Mouse (Mus musculus) MEL (cell line): ENCODE results near the gene Olfr630. TPM values are rescaled to one million over a fixed set of nuclear protein-coding genes. Genes with fewer than 3 reads are reported as not detected.

Experiments
- DNase-seq: peaks from one replicate; pipeline ENCODE4 v3.0.0; 2011; ENCODE audit warnings: low read depth, low spot score
- H3K27ac ChIP-seq: 2 replicates; pipeline ENCODE4 v1.5.1; 2012; ENCODE audit warnings: low read depth, mild to moderate bottlenecking, control low read depth, low read length, moderate library complexity; ENCODE audit not compliant: control insufficient read depth
- H3K27me3 ChIP-seq, 2 experiments: fragments of 150-350 bp in 1 of 2; sonication (generic) in 1 of 2; 2 replicates each; pipeline ENCODE4 v1.6.1; 2012; ENCODE audit warnings: low read length in 2 of 2, mild to moderate bottlenecking in 2 of 2, improper control_type of control experiment in 1 of 2, moderate library complexity in 1 of 2; ENCODE audit not compliant: insufficient read depth in 2 of 2, control insufficient read depth in 1 of 2
- H3K36me3 ChIP-seq, 2 experiments: 2 replicates each; pipeline ENCODE4 v1.6.1; 2012 to 2014; ENCODE audit warnings: low read length in 2 of 2, improper control_type of control experiment in 1 of 2, inconsistent platforms in 1 of 2, mild to moderate bottlenecking in 1 of 2; ENCODE audit not compliant: insufficient read depth in 2 of 2, control insufficient read depth in 1 of 2
- H3K4me1 ChIP-seq, 2 experiments: fragments of 150-350 bp in 1 of 2; sonication (generic) in 1 of 2; 2 replicates each; pipeline ENCODE4 v1.6.1; 2012; ENCODE audit warnings: low read length in 2 of 2, improper control_type of control experiment in 1 of 2, mild to moderate bottlenecking in 1 of 2; ENCODE audit not compliant: insufficient read depth in 2 of 2, control insufficient read depth in 1 of 2
- H3K4me3 ChIP-seq, 2 experiments: fragments of 150-350 bp in 1 of 2; sonication (generic) in 1 of 2; 2 replicates each; pipeline ENCODE4 v1.5.1; 2012; ENCODE audit warnings: low read depth in 2 of 2, low read length in 2 of 2, mild to moderate bottlenecking in 2 of 2, moderate library complexity in 2 of 2, control low read depth in 1 of 2, improper control_type of control experiment in 1 of 2; ENCODE audit not compliant: control insufficient read depth in 1 of 2, insufficient read depth in 1 of 2
- H3K79me2 ChIP-seq: 2 replicates; pipeline ENCODE4 v1.6.1; 2012; ENCODE audit warnings: mild to moderate bottlenecking, low read length, moderate library complexity; ENCODE audit not compliant: control insufficient read depth, poor library complexity, insufficient read depth
- H3K9ac ChIP-seq: 2 replicates; pipeline ENCODE4 v1.6.1; 2012; ENCODE audit warnings: low read depth, mild to moderate bottlenecking, control low read depth, low read length, moderate library complexity; ENCODE audit not compliant: control insufficient read depth, poor library complexity, severe bottlenecking
- H3K9me3 ChIP-seq: fragments of 150-350 bp; sonication (generic); replicated peaks from 2 replicates; pipeline ENCODE4 v1.6.1; 2012; ENCODE audit warnings: mild to moderate bottlenecking, low read length, improper control_type of control experiment, moderate library complexity; ENCODE audit not compliant: insufficient read depth
- BHLHE40 ChIP-seq: IDR thresholded peaks from 2 replicates; pipeline ENCODE4 v1.6.1; 2012; ENCODE audit warnings: low read depth, mild to moderate bottlenecking, inconsistent platforms, low read length, improper control_type of control experiment, borderline replicate concordance
- CHD2 ChIP-seq: IDR thresholded peaks from 2 replicates; pipeline ENCODE4 v1.6.1; 2011; ENCODE audit warnings: low read length, improper control_type of control experiment
- EP300 ChIP-seq, 2 experiments: IDR thresholded peaks; 2 replicates each; pipeline ENCODE4 v1.6.1; 2011; ENCODE audit warnings: improper control_type of control experiment in 2 of 2, low read length in 2 of 2, low read depth in 1 of 2, mild to moderate bottlenecking in 1 of 2
- ETS1 ChIP-seq: IDR thresholded peaks from 2 replicates; pipeline ENCODE4 v1.6.1; 2012; ENCODE audit warnings: low read depth, mild to moderate bottlenecking, inconsistent platforms, low read length, improper control_type of control experiment, moderate library complexity
- GATA1 ChIP-seq: IDR thresholded peaks from 2 replicates; pipeline ENCODE4 v1.6.1; 2011; ENCODE audit warnings: low read depth, low read length, improper control_type of control experiment
- JUND ChIP-seq: IDR thresholded peaks from 2 replicates; pipeline ENCODE4 v1.6.1; 2011; ENCODE audit warnings: low read depth, mild to moderate bottlenecking, improper control_type of control experiment, low read length
- MAZ ChIP-seq: IDR thresholded peaks from 2 replicates; pipeline ENCODE4 v1.6.1; 2012; ENCODE audit warnings: low read depth, mild to moderate bottlenecking, inconsistent platforms, low read length, improper control_type of control experiment
- MEF2A ChIP-seq: IDR thresholded peaks from 2 replicates; pipeline ENCODE4 v1.6.1; 2014; ENCODE audit warnings: low read depth, mild to moderate bottlenecking, inconsistent platforms, low read length, improper control_type of control experiment; ENCODE audit not compliant: poor library complexity, insufficient replicate concordance, severe bottlenecking; ENCODE audit errors: extremely low read depth
- MXI1 ChIP-seq: IDR thresholded peaks from 2 replicates; pipeline ENCODE4 v1.6.1; 2011; ENCODE audit warnings: mild to moderate bottlenecking, low read depth, low read length, improper control_type of control experiment
- MYB ChIP-seq: IDR thresholded peaks from 2 replicates; pipeline ENCODE4 v1.6.1; 2011; ENCODE audit warnings: mild to moderate bottlenecking, low read depth, low read length, improper control_type of control experiment
- MYC ChIP-seq: IDR thresholded peaks from 2 replicates; pipeline ENCODE4 v1.6.1; 2011; ENCODE audit warnings: low read depth, mild to moderate bottlenecking, low read length, improper control_type of control experiment, moderate library complexity
- NRF1 ChIP-seq: IDR thresholded peaks from 2 replicates; pipeline ENCODE4 v1.6.1; 2014; ENCODE audit warnings: low read depth, mild to moderate bottlenecking, inconsistent platforms, low read length, improper control_type of control experiment, moderate library complexity; ENCODE audit not compliant: poor library complexity, insufficient read depth, severe bottlenecking
- POLR2AphosphoS5 ChIP-seq: IDR thresholded peaks from 2 replicates; pipeline ENCODE4 v1.6.1; 2012; ENCODE audit warnings: low read depth, borderline replicate concordance, mild to moderate bottlenecking, inconsistent platforms, low read length, moderate library complexity, mixed read lengths
- RAD21 ChIP-seq: IDR thresholded peaks from 2 replicates; pipeline ENCODE4 v1.6.1; 2011; ENCODE audit warnings: mild to moderate bottlenecking, low read depth, low read length, improper control_type of control experiment
- RCOR1 ChIP-seq: IDR thresholded peaks from 2 replicates; pipeline ENCODE4 v1.6.1; 2012; ENCODE audit warnings: low read depth, mild to moderate bottlenecking, inconsistent platforms, low read length, improper control_type of control experiment
- SMC3 ChIP-seq: IDR thresholded peaks from 2 replicates; pipeline ENCODE4 v1.6.1; 2011; ENCODE audit warnings: low read depth, low read length, improper control_type of control experiment
- TBP ChIP-seq: IDR thresholded peaks from 2 replicates; pipeline ENCODE4 v1.8.0; 2011; ENCODE audit warnings: low read depth, low read length, improper control_type of control experiment
- USF2 ChIP-seq, 2 experiments: IDR thresholded peaks; 2 replicates each; pipeline ENCODE4 v1.6.1; 2011 to 2012; ENCODE audit warnings: improper control_type of control experiment in 2 of 2, low read length in 2 of 2, borderline replicate concordance in 1 of 2, inconsistent platforms in 1 of 2, low read depth in 1 of 2, mild to moderate bottlenecking in 1 of 2; ENCODE audit not compliant: insufficient read depth in 1 of 2
- ZKSCAN1 ChIP-seq: IDR thresholded peaks from 2 replicates; pipeline ENCODE4 v1.6.1; 2012; ENCODE audit warnings: low read depth, mild to moderate bottlenecking, inconsistent platforms, low read length, improper control_type of control experiment, moderate library complexity
- ZNF384 ChIP-seq: IDR thresholded peaks from 2 replicates; pipeline ENCODE4 v1.6.1; 2012; ENCODE audit warnings: low read depth, mild to moderate bottlenecking, inconsistent platforms, low read length, improper control_type of control experiment
- polyA plus RNA-seq, 2 experiments: library from polyadenylated mRNA; stranded (reverse) in 1 of 2; unstranded in 1 of 2; fragments of >175 nt in 1 of 2; fragments of >200 nt in 1 of 2; gene quantifications; 2 replicates each; pipeline versions ENCODE4 v1.2.1 to v1.2.4; 2012; ENCODE audit warnings: low replicate concordance in 2 of 2, low read depth in 1 of 2; ENCODE audit not compliant: insufficient read length in 2 of 2, insufficient read depth in 1 of 2, missing spikeins in 1 of 2
- total RNA-seq: library from RNA; depleted of rRNA; stranded (reverse); fragments of 300-350 nt; gene quantifications from 2 replicates; pipeline ENCODE4 v1.2.3, GENCODE M21; 2012; rRNA removed

Olfr630 gene
- total and polyA plus RNA-seq, 3 experiments: not detected

- Histone ChIP-seq H3K9ac (no peak within 1 kb of the TSS), H3K36me3 (no peaks in the 10 kb centered on the region), H3K79me2 (no peaks in the 10 kb centered on the region), H3K4me3 (no peak within 1 kb of the TSS), H3K27ac (no peak within 1 kb of the TSS), H3K27me3 (no peaks in the 10 kb centered on the region; a peak in 1 of 4 replicates), H3K4me1 (no peaks in the 10 kb centered on the region)
- no peak for DNase-seq
- TF ChIP-seq NRF1 (no peak), RAD21 (no peak), MYC (no peak), MXI1 (no peak), MYB (no peak)
- TF ChIP-seq, all 39 proteins: peak for 0
- no peaks in the 10 kb centered on the region for H3K9me3 ChIP-seq
Observed at GRCm38 (mm10) chr7:103714371-103714770, 42.8 kb downstream of the Olfr630 start, which contains the start of gene Olfr243. Olfr243 (plus strand) TSS chr7:103714671.

DNA sequence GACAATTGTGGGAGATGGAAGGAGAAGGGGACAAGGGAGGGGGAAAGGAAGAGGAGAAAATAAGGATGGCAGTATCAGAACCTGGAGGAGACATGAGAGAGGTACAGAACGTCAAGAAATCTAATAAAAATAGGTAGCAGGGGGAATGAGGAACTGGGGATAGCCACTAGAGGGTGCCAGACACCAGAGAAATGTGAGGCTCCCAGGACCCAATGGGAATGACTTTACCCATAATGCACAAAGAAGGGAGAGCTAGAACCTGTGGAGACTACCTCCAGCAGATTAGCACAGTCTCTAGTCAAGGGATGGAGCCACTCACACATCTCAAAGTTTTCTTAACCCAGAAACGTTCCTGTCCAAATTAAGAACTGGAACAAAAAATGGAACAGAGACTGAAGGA is 45.1 kb downstream of the Olfr630 start:
- H3K4me1 ChIP-seq: no peaks in the 10 kb centered on the region
- TF ChIP-seq MYC (no peak), POLR2AphosphoS5 (no peak), BHLHE40 (no peak), GATA1 (no peak), TBP (no peak), ETS1 (no peak), MEF2A (no peak), ZNF384 (no peak), JUND (no peak), MAZ (no peak), MXI1 (no peak), ZKSCAN1 (no peak), NRF1 (no peak), USF2 (IDR thresholded peaks at IDR 0.05; ENCODE audit: borderline replicate concordance in 1 of 2, insufficient read depth in 1 of 2, low read depth in 1 of 2, low read length in 2 of 2) (no peak), EP300 (IDR thresholded peaks at IDR 0.05; ENCODE audit: low read depth in 1 of 2, low read length in 2 of 2) (no peak), RCOR1 (no peak), SMC3 (no peak), CHD2 (no peak)
- H3K36me3 ChIP-seq: no peaks in the 10 kb centered on the region
- no peaks in the 10 kb centered on the region for H3K79me2 ChIP-seq
- no peak overlapping the region for H3K9ac ChIP-seq
- no peak overlapping the region for H3K4me3 ChIP-seq
- H3K27ac ChIP-seq: no peak overlapping the region
- DNase-seq: no peak
- H3K27me3 ChIP-seq: no peaks in the 10 kb centered on the region; a peak in 1 of 4 replicates
- H3K9me3 ChIP-seq: no peaks in the 10 kb centered on the region

Other genes with a start within 250 kb of the Olfr630 start
Only the 30 nearest of the 33 such genes appear.
- gene Olfr612, start 214.6 kb downstream of the Olfr630 start, total RNA-seq: not detected in 2 replicates
- gene Olfr612, start 214.6 kb downstream of the Olfr630 start, polyA plus RNA-seq: not detected
- gene Olfr613, start 209.3 kb downstream of the Olfr630 start, total RNA-seq: not detected in 2 replicates
- not detected for gene Olfr613, start 209.3 kb downstream of the Olfr630 start, polyA plus RNA-seq
- not detected in 2 replicates for gene Olfr615, start 201.3 kb downstream of the Olfr630 start, total RNA-seq
- not detected for gene Olfr615, start 201.3 kb downstream of the Olfr630 start, polyA plus RNA-seq
- gene Olfr616, start 188.2 kb downstream of the Olfr630 start, total RNA-seq: not detected in 2 replicates
- not detected for gene Olfr616, start 188.2 kb downstream of the Olfr630 start, polyA plus RNA-seq
- gene Olfr617, start 184.3 kb downstream of the Olfr630 start, total RNA-seq: not detected in 2 replicates
- gene Olfr617, start 184.3 kb downstream of the Olfr630 start, polyA plus RNA-seq: not detected
- not detected in 2 replicates for gene Olfr618, start 167.2 kb downstream of the Olfr630 start, total RNA-seq
- gene Olfr618, start 167.2 kb downstream of the Olfr630 start, polyA plus RNA-seq: not detected
- not detected in 2 replicates for gene Olfr619, start 156.8 kb downstream of the Olfr630 start, total RNA-seq
- gene Olfr619, start 156.8 kb downstream of the Olfr630 start, polyA plus RNA-seq: not detected
- gene Olfr620, start 144.8 kb downstream of the Olfr630 start, total RNA-seq: not detected in 2 replicates
- under 1 TPM in 1 of 2 experiments, not detected in 1; 0.03 TPM for gene Olfr620, start 144.8 kb downstream of the Olfr630 start, polyA plus RNA-seq
- gene Olfr622, start 114.6 kb downstream of the Olfr630 start, total RNA-seq: not detected in 2 replicates
- not detected for gene Olfr622, start 114.6 kb downstream of the Olfr630 start, polyA plus RNA-seq
- gene Olfr623, start 93.6 kb downstream of the Olfr630 start, total RNA-seq: not detected in 2 replicates
- gene Olfr623, start 93.6 kb downstream of the Olfr630 start, polyA plus RNA-seq: not detected
- gene Olfr624, start 86.1 kb downstream of the Olfr630 start, total RNA-seq: under 0.01 TPM in 1 of 2 replicates, not detected in the other
- under 1 TPM in 1 of 2 experiments, not detected in 1; 0.04 TPM for gene Olfr624, start 86.1 kb downstream of the Olfr630 start, polyA plus RNA-seq
- not detected in 2 replicates for gene Olfr625-ps1, start 74.6 kb downstream of the Olfr630 start, total RNA-seq
- not detected for gene Olfr625-ps1, start 74.6 kb downstream of the Olfr630 start, polyA plus RNA-seq
- gene Olfr243, start 42.7 kb downstream of the Olfr630 start, total RNA-seq: not detected in 2 replicates
- gene Olfr243, start 42.7 kb downstream of the Olfr630 start, polyA plus RNA-seq: not detected
- not detected in 2 replicates for gene Olfr628, start 27.0 kb downstream of the Olfr630 start, total RNA-seq
- not detected for gene Olfr628, start 27.0 kb downstream of the Olfr630 start, polyA plus RNA-seq
- gene Olfr629, start 12.4 kb downstream of the Olfr630 start, total RNA-seq: not detected in 2 replicates
- not detected for gene Olfr629, start 12.4 kb downstream of the Olfr630 start, polyA plus RNA-seq
- not detected in 2 replicates for gene Olfr69, start 14.3 kb upstream of the Olfr630 start, total RNA-seq
- not detected for gene Olfr69, start 14.3 kb upstream of the Olfr630 start, polyA plus RNA-seq
- not detected in 2 replicates for gene Olfr68, start 22.4 kb upstream of the Olfr630 start, total RNA-seq
- gene Olfr68, start 22.4 kb upstream of the Olfr630 start, polyA plus RNA-seq: not detected
- not detected in 2 replicates for gene Olfr67, start 34.5 kb upstream of the Olfr630 start, total RNA-seq
- not detected for gene Olfr67, start 34.5 kb upstream of the Olfr630 start, polyA plus RNA-seq
- gene Hbb-bt, start 56.7 kb upstream of the Olfr630 start, total RNA-seq: 120 and 191 TPM in 2 replicates
- gene Hbb-bt, start 56.7 kb upstream of the Olfr630 start, polyA plus RNA-seq: 100 to 1,000 TPM in 1 of 2 experiments, not detected in 1; 118 TPM
- 79.0 and 138 TPM in 2 replicates for gene Hbb-bs, start 70.8 kb upstream of the Olfr630 start, total RNA-seq
- 100 to 1,000 TPM in 1 of 2 experiments, not detected in 1; 208 TPM for gene Hbb-bs, start 70.8 kb upstream of the Olfr630 start, polyA plus RNA-seq
- not detected in 2 replicates for gene Hbb-bh2, start 83.2 kb upstream of the Olfr630 start, total RNA-seq
- gene Hbb-bh2, start 83.2 kb upstream of the Olfr630 start, polyA plus RNA-seq: not detected
- gene Hbb-bh1, start 85.8 kb upstream of the Olfr630 start, total RNA-seq: not detected in 2 replicates
- under 1 TPM in 1 of 2 experiments, not detected in 1; 0.15 TPM for gene Hbb-bh1, start 85.8 kb upstream of the Olfr630 start, polyA plus RNA-seq
- gene Hbb-y, start 95.9 kb upstream of the Olfr630 start, total RNA-seq: not detected in 2 replicates
- gene Hbb-y, start 95.9 kb upstream of the Olfr630 start, polyA plus RNA-seq: under 1 TPM in 1 of 2 experiments, not detected in 1; 0.11 TPM
- gene Olfr66, start 128.9 kb upstream of the Olfr630 start, total RNA-seq: not detected in 2 replicates
- not detected for gene Olfr66, start 128.9 kb upstream of the Olfr630 start, polyA plus RNA-seq
- gene Olfr64, start 137.2 kb upstream of the Olfr630 start, total RNA-seq: not detected in 2 replicates
- not detected for gene Olfr64, start 137.2 kb upstream of the Olfr630 start, polyA plus RNA-seq
- gene Olfr65, start 146.2 kb upstream of the Olfr630 start, total RNA-seq: not detected in 2 replicates
- gene Olfr65, start 146.2 kb upstream of the Olfr630 start, polyA plus RNA-seq: not detected
- gene Olfr631, start 171.5 kb upstream of the Olfr630 start, total RNA-seq: not detected in 2 replicates
- gene Olfr631, start 171.5 kb upstream of the Olfr630 start, polyA plus RNA-seq: not detected
- not detected in 2 replicates for gene Olfr632, start 177.0 kb upstream of the Olfr630 start, total RNA-seq
- not detected for gene Olfr632, start 177.0 kb upstream of the Olfr630 start, polyA plus RNA-seq
- gene Olfr633, start 187.1 kb upstream of the Olfr630 start, total RNA-seq: not detected in 2 replicates
- gene Olfr633, start 187.1 kb upstream of the Olfr630 start, polyA plus RNA-seq: not detected
- gene Olfr635, start 213.8 kb upstream of the Olfr630 start, total RNA-seq: not detected in 2 replicates
- gene Olfr635, start 213.8 kb upstream of the Olfr630 start, polyA plus RNA-seq: not detected